Mouse (Mus musculus): ENCODE data around the gene Wfdc8. TPM values are rescaled to one million over a fixed set of nuclear protein-coding genes. Genes with fewer than 3 reads are reported as not detected.
"Not testable (repeated sequence)": the region's sequence is repeated elsewhere in the genome, so short reads cannot be mapped to it uniquely, and the experiment has no call there.

Gene Wfdc8
- total RNA-seq (2021): not detected
- long read RNA-seq, experiment 1: 0 reads
- long read RNA-seq, experiment 2: 0 reads

DNA sequence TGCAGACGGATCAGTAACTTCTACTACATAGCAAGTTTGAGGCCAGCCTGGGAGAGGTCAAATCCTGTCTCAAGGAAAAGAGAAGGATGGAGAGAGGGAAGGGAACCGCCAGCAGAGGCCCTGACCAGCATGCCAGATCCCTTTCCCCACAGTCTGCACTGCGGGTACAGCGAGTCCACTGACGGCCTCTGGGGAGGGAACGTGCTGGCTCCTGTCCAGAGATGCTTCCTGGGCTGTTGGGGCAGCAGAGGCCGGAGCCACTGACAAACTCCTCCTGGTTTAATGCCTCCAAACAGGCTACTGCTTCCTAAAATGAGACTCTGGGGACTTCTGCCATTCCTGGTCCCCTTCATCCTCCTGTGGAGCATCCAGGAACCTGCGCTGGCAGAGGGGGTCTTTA lies at the start of gene Wfdc8, which contains the start of gene Wfdc6b:
Gene Wfdc8 (minus strand): TSS at position 156 of the 400 bp plus-strand sequence.
Gene Wfdc6b (plus strand): TSS at position 52 of the 400 bp plus-strand sequence.
- peak in 1 of 2 experiments; percentile 53 for DNase-seq (ENCODE audit: low spot score in 2 of 2)

DNA sequence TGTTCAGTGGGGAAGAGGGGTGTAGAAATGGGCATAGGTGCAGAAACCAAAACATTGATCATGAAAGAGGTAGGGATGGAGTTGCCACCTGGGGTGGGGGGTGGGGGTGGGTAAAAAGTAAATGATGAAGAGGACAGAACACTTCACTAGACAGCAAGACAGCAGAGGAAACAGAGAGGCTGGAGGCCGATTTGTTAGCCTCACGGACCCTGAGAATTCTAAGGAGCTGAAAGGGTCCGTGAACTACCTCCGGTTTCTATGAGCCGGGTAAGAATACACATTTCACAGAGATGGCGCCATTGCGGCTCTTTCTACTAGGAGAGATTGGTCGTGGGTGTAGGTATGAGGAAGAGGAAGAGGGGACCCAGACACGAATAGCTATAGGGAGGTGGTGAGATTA lies 43.1 kb upstream of the Wfdc8 start, which contains the start of gene Wfdc9:
Gene Wfdc9 (minus strand): TSS at position 101 of the 400 bp plus-strand sequence.
- no peak for DNase-seq (ENCODE audit: low spot score in 2 of 2)

DNA sequence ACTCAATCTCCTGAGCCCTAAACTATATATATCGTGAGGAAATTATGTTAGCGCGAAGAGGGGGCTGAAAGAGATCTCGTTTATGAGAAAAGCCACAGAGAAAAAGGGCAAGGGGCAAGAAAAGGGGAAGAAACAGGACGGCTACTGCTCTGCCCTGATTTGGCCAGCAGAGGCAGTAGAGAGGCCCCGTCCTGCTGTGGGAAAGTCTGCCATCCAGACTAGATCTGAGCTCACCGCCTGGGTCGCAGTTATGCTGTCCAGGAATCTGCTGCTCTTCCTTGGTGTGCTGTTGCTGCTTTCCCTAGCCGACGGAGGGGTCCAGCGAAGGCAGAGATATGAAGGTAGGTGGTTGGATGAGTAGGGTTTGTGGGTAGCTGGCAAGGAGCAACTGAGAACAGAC lies 42.4 kb upstream of the Wfdc8 start, which contains the start of gene Wfdc10:
Gene Wfdc10 (plus strand): TSS at position 189 of the 400 bp plus-strand sequence.
- peak; percentile 44 to 48 for DNase-seq (ENCODE audit: low spot score in 2 of 2)

DNA sequence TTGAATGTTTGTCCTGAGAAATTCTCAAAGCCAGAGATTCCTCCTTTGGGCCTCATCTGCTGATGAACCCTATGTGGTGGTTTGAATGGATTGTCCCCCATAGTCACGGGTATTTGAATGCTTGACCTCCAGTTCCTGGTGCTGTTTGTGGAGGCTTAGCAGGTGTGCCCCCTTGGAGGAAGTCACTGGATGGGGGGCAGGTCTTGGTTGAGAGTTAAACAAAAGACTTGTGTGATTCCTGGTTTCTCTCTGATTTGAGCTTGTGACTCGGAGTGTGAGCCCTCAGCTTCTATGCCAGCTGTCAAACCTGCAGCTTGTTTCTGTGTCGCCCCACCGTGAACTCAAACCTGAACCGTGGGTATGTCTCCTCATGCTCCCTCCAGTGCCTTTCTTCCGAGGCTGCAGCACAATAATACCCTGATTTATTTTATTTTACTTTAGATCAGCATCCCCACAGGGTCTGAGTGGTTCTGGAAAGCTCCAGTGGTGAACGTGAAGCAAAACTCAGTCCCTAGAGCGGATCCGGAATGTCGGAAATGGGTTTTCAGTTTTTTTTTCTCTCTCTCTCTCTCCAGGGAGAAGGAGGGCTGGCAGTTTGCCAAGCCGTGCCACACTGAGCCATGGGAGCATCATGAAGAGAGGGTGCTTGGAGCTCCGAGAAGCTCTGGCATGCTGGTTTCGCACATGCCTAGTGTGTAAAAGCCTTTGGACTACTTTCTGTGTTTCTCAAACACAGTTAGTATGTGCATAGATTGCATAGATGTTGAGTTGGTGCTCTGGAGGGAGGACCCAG lies 28.7 kb upstream of the Wfdc8 start:
- no peak for DNase-seq (ENCODE audit: low spot score in 2 of 2)

DNA sequence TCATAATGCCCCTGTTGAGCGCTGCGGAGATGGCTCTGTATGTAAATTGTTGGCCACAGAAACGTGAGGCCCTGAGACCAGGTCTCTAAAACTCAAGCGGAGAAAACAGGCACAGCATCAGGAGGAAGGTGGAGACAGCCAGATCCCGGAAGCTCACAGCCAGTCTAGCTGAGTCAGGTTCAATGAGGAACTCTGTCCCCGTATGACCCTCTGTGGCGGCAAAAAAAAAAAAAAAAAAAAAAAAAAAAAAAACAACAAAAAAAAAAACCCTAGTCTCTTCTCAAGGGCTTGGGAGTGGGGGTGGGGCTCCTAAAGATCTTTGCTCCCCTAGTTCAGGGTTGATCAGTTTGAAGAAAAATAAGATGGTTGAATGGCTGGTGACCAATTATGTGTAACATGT lies 27.7 kb upstream of the Wfdc8 start:
- no peak for DNase-seq (ENCODE audit: low spot score in 2 of 2)

DNA sequence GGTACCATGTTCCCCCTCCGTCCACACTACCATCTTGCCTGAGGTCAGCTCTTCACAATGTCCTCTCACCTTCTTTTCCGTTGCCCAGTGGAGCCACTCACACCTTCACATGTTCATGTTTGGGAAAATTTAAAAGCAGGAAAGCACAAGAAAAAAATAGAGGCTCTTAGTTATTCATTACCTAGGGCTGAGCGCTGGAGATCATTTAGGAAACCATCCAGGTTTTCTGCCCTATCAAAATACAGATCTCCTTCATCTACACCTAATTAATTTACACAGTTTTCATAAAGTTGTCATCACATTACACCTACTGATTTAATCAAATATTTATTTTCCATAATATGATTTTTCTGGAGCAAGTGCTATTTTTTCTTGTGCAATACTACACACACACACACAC lies 25.3 kb upstream of the Wfdc8 start, which contains the start of gene Wfdc16:
Gene Wfdc16 (minus strand): TSS at position 101 of the 400 bp plus-strand sequence.
- DNase-seq (ENCODE audit: low spot score in 2 of 2): no peak

DNA sequence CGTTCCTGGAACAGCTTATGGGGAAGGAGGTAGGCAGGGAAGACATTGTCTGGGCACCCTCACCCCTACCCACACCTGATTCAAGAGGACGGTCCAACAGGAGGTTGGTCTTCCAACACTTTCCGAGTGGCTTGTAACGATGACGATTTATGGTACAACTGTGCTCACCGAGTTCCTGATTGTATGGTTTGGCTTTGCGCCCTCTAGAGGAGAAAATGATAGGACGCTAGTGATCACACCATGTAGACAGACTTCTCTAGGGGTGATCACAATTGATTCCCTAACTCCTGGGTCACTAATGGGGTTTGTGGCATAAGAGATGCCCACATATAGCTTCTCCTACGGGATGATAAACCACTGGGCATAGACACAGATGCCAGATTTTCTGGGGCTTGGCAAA lies 21.8 kb upstream of the Wfdc8 start:
- no peak for DNase-seq (ENCODE audit: low spot score in 2 of 2)

DNA sequence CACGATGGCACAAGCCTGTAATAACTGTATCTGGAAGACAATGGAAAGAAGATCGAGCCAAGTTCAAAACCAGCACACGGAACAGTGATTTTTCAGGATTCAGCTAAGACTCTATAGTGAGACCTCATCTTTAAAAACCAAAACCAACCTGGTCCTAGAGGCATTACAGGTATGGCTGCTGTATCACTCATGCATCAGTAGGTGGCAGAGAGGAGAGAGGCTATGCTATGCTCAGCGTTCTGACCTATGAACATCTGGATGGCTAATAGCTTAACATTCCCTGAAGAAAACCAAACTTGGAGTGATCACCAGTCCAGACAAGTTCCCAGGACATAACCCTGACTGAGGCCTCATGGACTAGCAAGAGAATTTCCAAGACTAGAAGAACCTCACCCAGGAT lies 8.3 kb upstream of the Wfdc8 start:
- no peak for DNase-seq (ENCODE audit: low spot score in 2 of 2)

DNA sequence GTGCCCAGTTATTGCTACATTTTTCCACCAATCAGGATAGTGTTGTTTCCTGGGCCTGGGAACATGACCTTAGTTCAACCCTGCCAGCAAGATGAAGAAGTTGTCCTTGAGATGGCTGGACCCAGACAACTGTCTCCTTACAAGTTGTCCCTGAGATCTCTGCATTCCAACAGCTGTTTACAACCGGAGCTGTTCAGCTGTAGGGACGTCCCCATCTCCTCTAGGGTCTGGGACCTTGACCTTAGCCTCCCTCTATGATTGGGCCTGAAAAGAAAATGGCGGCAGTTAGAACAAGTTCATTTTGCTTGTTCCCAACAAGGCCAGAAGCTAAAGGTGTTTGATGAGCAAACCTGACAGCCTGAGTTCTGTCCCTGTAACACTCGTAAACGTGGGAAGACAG lies 5.6 kb upstream of the Wfdc8 start:
- no peak for DNase-seq (ENCODE audit: low spot score in 2 of 2)

DNA sequence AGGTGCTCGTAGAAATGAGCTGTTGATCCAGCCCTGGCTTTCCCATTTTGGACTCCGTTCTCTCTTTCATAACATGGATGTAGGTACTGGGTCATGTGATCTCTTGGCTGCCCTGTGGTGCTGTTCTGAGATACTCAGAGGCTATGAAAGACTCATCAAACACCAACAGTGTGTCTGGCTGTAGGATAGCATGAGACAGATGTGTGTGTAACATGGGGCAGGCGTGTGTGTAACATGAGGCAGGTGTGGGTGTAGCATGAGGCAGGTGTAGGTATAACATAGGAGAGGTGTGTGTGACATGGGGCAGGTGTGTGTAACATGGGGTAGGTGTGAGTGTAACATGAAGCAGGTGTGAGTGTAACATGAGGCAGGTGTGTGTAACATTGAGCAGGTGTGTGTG lies 2.0 kb upstream of the Wfdc8 start:
- DNase-seq (ENCODE audit: low spot score in 2 of 2): no peak

DNA sequence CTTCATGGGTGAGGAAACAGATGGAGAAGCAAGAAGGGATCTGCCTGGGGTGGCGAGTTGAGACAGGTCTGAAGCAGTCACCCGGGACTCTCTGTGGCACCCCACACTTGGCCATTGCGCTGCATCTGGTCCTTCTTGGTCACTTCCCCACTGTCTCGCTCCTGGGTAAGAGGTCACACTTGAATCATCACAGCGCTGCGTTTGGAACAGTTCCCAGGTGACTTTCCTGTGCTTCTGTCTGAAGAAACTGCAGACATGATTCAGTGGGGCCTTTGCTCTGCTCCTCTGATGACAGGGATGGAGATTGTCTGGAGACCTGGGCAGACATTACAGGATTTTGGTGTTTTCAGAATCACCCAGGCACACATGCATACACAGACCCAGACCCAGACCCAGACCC lies 4.6 kb downstream of the Wfdc8 start:
- peak in 1 of 2 experiments; percentile 22 for DNase-seq (ENCODE audit: low spot score in 2 of 2)

DNA sequence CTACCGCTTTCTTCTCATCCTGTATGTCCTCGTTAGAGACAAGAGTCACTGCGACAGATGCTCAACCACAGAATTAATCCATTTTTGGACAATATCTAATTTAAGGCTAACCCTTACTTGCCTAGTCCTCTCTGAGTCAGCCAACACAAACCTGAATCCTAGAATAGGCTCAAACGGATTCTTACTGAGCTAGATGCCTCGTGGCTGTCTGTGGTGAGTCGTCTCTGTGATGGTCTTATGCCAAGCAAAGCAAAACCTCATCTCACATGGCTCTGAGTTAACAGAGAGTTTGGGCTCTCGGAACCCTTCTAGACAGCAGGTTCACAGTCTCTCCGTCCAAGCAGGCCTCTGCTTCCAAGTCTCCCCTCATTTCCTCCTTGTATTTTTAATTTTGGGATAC lies 9.0 kb downstream of the Wfdc8 start:
- DNase-seq (ENCODE audit: low spot score in 2 of 2): no peak

DNA sequence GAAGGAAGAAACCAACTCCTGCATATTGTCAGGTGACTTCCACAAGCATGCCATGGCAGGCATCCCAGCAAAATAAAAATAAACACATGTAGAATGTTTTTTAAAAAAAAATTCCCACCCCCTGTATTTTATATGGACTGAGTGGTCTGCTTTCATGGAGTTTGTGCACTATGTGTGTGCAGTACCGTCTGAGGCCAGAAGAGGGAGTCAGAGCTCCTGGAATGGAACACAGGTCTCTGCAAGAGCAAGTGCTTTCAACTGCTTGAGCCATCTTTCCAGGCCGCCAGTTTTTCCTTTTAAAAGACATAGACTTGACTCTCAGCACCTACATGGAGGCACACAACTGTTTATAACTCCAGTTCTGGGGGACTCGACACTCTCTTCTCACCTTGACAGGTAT lies 9.9 kb downstream of the Wfdc8 start:
- DNase-seq (ENCODE audit: low spot score in 2 of 2): no peak

DNA sequence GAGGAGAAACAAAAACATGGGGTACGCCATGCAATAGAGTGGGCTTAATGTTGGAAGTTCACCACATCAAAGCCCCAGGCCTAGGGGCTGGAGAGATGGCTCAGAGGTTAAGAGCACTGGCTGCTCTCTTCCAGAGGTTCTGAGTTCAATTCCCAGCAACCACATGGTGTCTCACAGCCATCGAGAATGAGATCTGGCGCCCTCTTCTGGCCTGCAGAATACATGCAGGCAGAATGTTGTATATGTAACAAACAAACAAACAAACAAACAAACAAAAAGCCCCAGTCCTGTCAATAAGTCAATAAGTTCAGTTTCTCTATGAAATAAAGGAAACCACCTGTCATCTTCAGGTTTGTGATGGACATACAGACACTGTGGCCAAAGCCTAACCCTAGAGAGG lies 13.2 kb downstream of the Wfdc8 start:
- DNase-seq (ENCODE audit: low spot score in 2 of 2): no peak

DNA sequence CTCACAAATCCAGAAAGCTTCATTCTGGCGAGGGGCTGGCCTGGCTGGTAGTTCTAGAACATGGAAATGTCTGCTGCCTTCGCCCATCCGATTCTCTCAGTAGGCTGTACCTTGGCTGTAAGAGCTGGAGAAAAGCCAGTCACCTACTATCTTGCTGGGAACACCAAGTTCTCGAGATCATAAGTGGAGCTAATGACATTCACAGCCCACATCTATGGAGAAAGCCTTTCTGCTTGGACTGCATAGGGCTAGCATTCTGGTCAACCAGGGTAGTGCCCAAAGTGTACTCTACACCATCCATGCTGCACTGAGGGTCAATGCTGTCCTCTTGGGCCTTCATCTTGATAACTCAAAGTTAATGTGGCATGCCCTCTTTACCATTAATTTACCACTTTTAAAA lies 19.9 kb downstream of the Wfdc8 start, which contains the start of gene Eppin:
Gene Eppin (minus strand): TSS at position 101 of the 400 bp plus-strand sequence.
- no peak for DNase-seq (ENCODE audit: low spot score in 2 of 2)

DNA sequence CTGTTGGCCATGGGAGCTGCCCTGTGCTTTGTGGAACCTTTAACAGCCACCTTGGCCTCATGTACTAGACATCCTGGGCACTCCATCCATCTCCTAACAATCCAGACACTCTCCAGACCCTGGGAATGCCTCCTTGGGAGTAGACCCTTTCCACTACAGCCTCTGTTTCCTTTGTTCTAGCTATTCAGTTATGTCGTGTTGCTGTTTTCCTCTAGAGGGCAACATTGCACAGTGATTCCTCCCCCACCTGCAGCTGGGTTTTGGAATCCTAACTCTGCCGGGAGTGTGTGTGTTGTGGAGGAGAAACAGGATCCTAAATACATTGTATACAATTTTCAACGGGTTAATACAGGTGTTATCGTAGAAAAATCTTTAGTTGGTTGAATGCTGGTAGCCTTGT lies 21.4 kb downstream of the Wfdc8 start:
- DNase-seq (ENCODE audit: low spot score in 2 of 2): no peak

DNA sequence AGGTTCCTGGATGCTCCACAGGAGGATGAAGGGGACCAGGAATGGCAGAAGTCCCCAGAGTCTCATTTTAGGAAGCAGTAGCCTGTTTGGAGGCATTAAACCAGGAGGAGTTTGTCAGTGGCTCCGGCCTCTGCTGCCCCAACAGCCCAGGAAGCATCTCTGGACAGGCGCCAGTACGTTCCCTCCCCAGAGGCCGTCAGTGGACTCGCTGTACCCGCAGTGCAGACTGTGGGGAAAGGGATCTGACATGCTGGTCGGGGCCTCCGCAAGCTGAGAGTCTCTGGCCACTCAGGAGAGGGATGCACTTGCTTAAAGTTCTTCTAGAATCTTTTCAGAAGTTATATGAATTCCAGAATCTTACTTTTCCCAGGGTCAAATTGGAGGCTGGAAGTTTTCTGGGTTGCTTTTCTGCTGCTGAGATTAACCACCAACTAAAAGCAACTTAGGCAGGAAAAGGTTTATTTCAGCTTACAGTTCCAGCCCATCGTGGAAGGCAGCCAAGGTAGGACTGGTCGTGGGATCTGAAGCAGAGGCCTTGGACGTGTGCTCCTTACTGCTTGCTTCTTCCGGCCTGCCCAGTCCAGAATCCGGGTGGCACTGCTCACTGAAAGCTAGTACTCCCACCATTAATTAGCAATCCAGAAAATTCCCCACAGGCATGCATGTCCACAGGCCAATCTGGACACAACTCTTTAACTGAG lies 28.3 kb downstream of the Wfdc8 start, which contains the start of gene Wfdc6a:
Gene Wfdc6a (minus strand): TSS at position 423 of the 701 bp plus-strand sequence.
- not testable (repeated sequence) for DNase-seq (ENCODE audit: low spot score in 2 of 2)

DNA sequence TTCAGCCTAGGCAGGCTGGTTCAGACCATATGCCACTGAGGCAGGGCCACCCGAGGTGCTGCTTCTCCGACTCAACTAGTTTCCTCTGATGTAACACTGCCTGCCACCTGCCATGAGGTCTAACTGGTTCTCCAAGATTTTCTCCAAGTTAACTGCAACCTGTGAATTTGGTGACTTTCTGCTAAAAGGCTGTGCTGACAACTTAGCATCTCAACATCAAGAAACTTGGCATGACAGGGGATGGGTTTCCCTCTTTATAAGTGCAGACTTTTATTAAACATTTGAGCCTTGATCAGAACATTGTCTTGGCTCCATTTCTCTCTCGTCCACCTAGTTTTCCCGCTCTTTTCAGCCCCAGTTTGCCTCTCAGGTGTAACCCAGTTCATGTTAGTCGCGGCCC lies 40.1 kb downstream of the Wfdc8 start, which contains the start of gene Spint3:
Gene Spint3 (minus strand): TSS at position 101 of the 400 bp plus-strand sequence.
- DNase-seq (ENCODE audit: low spot score in 2 of 2): not testable (repeated sequence)

DNA sequence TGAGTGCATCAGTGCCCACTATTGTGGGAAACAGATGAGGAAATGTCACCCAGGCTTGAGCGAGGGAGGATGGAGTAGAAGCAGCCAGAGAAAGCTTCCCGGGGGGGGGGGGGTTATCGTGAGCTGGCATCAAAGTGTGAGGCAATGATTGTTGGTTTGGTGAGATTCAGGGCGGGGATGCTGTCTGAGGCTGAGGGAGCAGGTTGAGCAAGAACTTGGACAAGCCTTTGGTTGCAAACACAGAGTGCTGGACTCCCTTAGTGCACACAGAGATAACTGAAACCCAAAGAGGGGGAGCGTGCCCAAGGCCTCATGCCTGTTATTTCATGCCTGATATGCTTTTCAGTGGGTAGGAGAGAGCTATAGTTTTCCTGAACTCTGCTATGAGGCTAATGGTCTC lies 46.0 kb downstream of the Wfdc8 start:
- no peak for DNase-seq (ENCODE audit: low spot score in 2 of 2)

DNA sequence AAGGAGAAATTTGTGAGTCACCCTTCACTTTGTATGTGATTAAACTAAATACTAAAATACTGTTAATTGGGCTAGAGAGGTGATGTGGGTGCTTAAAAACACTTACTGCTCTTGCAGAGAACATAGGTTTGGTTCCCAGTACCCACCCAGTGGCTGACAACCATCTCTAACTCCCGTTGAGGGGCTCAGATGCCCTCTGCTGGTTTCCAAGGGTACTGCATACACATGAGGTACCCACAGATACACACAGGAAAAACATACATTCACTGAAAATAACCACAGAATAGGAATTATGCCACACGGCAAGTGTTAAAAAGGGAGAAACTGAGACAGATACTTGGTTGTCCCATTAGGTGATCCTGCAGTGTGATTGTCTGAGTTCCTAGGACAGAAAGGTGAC lies 46.4 kb downstream of the Wfdc8 start:
- no peak for DNase-seq (ENCODE audit: low spot score in 2 of 2)

DNA sequence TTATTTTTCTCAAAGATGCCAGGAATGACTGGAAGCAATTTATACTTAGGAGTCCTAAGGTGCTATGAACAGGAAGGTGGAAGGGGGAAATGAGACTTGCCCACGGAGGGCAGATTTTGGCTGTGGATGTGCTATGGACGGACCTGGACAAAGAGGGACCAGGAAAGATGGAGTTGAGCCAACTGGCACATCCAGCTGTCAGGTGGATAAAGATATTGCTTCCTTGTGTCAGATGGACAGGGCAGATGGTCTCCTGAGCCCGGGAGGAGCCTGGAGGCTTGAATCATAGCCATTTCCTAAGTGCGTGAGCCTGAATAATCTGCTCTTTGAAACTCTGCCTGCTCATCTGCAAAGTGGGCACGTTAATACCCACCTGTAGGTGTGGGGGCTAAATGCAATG lies 49.1 kb downstream of the Wfdc8 start:
- no peak for DNase-seq (ENCODE audit: low spot score in 2 of 2)

Data from adrenal gland, adult 18-20 months (tissue).